Mouse (Mus musculus) brain, embryonic 18.5 days (tissue): ENCODE results near the gene Sdcbp2.

Source experiments
- DNase-seq: peaks from one replicate; pipeline ENCODE4 v3.0.0-alpha.2; 2012; ENCODE audit warnings: low read depth, low spot score

The Sdcbp2 gene

DNA sequence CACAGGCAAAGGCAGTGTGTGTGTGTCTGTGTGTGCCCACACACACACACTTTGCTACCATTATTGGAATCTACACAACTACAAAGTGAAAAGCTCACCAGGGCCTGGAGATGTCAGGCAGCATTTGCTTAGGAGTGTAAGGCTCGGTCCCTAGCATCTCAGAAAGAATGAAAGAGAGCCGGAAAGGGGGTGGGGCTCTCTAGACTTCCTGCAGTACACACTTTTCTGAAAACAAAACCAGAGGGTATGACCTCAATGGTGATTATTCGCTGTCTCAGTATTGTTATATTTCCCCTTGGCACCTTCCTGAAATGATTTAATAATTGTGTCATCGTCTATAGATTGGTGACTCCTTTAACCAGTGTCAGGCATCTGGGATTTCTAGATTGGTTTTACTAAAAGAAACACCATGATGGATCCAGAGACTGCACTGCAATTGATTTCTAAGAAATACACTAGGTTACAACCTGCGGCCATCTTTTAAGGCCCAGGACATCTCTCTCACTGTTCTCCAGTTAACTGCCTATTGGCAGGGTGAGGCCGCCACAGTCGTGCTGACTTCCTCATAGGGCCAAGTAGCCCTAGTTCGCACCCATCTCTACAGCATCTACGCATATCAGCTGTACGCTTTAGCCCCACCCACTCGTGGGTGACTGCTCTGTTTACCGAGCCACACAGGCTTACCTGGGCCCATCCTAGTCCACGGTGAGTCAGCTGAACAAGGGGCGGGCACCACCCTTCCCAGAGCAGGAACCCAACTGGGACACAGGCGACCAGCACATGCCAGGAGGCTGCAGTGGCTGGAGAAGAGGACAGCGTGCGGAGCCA, at the start of gene Sdcbp2:
Gene Sdcbp2, plus strand, starts transcription at position 750 of the 828 bp plus-strand sequence.
- DNase-seq = no peak

DNA sequence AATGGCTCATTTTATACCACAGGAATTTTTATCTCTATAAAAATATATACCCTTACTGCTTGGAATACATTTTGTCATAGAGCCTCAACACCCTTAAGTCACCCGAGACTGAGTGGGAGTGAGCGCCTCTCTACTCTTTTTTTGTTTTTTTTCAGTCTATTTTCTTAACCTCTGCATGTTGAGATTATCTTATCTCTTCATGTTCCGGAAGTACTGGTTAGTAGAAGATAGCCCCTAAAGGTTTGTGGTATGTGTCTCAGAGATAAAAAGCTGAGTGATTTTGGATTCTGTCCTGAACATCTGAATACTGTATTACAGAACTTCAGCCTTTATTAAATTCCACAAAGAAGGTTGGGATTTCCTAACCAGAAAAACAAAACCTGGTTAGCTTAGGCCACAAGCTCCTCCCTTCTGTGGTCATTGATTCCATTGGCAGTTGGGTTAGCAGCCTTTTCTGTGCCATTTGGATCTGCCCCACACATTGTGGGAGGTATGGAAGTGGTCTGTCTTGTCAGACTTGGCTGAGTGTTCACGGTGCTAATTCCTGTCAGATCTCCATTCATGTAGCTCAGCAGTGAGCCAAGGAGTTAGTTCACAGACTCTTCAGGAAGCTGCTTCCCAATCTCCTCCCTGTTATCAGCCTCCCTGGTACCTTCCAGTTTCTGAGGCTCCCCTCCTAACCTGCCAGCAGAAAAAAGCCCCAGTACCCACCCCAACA, 47.9 kb upstream of the Sdcbp2 start:
- no peak for DNase-seq

DNA sequence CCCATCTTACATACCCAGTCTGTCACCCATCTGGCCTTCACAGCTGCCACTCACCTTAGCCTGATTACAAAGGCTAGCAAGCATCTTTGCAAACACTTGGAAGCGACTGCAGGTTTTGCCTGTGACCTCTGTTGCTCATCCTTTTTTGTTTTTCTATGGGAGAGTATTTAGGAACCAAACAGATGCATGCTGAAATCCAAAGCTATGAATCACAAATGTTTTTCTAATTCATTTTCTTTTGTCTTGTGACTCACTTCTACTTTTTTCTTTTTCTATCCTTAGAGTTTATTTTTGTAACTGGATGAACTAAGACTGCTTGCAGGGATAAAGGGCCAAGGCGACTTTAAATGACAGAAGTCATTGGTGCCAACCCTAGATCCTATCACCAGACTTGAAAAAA, 46.9 kb upstream of the Sdcbp2 start:
- no peak for DNase-seq

DNA sequence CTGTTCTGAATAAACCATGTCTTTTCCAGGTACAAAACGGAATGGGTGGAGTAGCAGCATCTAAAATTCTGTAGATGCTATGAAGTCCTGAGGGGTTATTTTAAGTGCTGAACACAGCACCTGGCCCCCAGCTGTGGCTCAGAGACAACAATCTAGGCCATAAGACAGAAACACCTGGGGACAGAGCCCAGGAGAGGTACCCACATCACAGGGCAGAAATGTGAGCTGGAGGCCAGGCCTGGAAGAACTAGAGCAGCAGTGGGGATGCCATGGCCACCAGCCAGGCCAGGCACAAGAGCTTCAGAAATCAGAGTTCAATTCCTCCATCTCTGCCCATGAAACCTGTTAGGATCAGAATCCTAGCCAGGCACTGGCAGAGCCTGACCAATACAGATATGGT, 44.4 kb upstream of the Sdcbp2 start:
- no peak for DNase-seq

DNA sequence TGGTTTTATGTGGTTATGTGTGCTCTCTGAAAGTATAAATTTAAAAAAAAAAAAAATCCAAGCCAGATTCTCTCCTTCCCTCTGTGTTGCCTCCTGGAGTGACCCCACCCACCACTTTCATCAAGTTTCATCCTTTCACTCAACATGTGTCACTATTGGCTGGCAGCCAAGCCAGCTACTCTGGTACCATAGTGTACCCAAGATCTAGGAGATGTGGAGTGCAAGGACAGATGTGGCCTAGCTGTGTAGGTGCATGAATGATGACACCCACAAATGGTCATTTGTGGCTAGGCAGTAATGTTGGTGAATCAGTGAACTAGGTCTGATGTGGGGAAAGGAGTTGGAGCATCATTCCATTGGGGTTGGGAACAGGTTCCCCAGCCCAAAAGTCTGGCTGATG, 43.3 kb upstream of the Sdcbp2 start:
- no peak for DNase-seq

DNA sequence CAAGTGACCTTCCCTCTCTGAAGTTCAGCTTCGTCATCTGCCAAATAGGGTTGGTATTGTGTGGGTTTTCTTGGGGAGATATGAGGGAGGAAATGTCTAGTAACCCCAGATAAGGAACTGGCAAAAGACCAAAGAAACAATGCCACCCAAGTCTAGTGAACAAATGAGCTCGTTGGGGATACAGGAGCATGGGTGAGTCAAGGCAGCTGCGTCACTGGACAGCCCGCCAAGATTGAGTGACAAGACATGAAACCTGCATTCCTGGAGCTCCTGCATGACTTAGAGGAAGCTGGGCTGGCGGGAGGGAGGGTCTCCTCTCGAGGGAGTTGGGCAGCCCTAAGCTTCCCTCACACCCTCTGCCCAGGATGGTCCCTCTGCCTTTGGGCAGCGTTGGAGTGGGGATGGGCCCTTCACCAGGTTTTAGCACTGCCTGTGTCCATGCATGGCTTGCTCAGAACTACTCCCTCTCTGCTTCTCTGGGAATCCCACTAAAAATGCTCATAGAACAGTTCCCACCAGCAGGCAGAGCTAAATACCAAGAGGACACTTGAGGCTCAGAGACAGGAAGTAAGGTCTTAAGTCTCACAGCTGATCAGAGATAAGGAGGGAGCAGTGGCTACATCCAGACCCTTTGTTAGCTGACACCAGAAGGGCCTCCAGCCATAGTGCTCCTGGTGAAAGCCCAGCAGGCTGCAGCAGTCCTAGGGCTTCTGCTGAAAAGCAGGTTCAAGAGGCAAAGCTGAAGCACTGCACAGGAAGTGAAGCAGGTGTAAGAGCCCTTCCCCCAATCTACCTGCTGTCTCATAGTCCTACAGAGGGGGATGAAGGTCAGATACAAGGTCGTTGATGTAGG, 41.8 kb upstream of the Sdcbp2 start:
- DNase-seq = no peak

DNA sequence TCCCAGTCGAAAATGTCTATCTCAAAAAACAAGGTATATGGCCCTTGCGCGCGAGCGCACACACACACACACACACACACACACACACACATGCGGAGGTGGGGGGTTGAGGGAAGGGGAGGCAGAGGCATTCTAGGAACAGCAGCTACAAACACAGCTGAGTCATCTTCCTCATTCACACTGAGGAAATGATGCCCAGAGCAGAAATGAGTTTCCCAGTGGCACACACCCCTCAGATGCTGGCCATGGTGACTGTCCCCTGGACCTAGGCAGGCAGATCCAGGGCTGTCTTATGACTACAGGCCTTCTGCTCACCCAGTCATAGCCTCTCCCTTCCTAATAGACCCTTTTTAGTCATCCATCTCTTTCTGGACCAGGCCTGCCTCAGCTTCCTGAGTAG, 38.8 kb upstream of the Sdcbp2 start:
- DNase-seq = no peak

DNA sequence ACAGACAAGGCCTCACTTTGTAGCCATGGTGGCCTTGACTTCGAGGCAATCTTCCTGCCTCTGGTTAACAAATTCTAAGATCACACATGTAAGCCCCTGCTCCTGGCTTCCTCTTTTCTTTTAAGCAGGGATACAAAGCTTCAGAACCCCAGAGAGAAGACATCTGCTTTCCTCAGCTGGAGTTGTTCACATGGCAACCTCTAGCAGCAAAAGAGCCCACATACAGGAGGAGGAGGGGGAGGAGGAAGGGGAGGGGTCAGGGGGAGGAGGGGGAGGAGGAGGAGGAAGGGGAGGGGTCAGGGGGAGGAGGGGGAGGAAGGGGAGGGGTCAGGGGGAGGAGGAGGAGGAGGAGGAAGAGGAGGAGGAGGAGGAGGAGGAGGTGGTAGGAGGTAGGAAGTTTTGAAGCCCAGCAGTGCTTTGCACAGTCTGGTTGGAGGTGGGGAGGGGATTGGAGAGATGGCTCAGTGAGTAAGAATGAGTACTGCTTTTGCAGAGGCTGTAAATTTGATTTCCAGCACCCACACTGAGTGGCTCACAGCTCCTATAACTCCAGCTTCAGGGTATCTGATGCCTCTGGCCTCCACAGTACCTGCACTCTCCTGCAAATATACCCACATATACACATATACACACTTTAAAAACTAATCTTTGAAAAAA, 36.3 kb upstream of the Sdcbp2 start:
- DNase-seq = no peak

DNA sequence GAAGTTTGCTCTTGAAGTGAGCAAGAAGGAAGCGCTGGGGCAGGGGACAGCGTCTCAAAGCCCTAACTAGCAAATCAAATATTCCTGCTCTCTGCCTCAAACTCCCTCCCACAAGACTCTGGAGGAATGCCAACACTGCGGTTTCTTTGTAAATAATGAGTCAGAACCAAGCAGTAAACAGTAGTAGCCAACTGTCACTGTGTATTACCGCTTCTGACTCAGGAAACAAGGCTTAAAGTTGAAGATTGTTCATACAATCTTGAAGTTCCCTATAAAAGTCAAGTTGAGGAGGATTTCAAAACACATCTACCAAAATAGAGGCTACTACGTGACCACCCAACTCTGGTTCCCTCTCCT, 35.8 kb upstream of the Sdcbp2 start:
- DNase-seq = no peak

DNA sequence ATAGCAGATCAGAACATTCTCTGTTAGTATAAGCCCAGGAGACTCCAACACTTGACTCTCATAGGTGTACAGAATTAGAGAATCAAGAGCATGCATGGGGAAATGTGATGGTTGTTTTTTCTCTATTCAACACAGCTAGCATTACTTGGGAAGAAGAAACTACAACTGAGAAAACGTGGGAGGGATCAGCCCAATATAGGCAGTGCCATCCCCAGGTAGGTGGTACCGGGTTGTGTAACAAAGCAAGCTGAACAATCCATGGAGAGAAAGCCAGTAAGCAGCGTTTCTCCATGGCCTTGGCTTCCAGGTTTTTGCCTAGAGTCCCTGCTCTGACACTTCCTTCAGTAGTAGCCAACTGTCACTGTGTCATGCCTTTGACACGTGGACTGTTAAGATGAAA, 33.8 kb upstream of the Sdcbp2 start:
- DNase-seq = no peak

DNA sequence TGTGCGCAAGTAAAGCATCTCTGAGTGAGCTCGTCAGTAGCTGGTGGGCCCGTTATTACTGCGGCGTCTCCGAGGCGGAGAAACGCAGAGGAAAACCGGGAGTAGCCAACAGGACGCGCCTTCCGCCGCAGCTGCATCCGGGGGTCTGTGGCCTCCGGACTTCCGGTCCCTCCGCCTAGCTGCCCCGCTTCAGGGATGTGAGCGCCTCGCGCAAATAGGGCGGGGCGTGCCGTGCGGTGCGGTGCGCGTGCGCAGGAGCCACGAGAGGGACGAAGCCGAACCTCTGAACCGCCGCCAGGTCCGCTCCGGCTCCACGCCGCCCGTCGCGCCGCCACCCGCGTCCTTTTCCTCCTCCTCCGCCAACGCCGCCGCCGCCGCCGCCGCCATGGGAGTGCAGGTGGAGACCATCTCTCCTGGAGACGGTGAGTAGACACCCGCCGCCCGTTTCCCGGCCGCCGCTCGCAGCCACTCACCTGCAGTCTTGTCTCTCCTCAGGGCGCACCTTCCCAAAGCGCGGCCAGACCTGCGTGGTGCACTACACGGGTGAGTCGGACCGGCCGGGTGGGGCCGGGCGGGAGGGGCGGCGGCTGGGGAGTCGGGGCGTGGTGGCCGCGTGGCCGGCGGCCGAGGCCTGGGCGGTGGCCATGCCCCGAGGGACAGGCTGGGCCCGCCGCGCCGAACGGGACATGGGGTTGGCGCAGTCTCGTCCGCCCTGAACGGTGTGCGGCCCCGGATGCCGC, 29.9 kb upstream of the Sdcbp2 start, which contains the start of gene Fkbp1a:
Gene Fkbp1a, plus strand, starts transcription at position 161 of the 740 bp plus-strand sequence.
- peak; percentile 87 for DNase-seq

DNA sequence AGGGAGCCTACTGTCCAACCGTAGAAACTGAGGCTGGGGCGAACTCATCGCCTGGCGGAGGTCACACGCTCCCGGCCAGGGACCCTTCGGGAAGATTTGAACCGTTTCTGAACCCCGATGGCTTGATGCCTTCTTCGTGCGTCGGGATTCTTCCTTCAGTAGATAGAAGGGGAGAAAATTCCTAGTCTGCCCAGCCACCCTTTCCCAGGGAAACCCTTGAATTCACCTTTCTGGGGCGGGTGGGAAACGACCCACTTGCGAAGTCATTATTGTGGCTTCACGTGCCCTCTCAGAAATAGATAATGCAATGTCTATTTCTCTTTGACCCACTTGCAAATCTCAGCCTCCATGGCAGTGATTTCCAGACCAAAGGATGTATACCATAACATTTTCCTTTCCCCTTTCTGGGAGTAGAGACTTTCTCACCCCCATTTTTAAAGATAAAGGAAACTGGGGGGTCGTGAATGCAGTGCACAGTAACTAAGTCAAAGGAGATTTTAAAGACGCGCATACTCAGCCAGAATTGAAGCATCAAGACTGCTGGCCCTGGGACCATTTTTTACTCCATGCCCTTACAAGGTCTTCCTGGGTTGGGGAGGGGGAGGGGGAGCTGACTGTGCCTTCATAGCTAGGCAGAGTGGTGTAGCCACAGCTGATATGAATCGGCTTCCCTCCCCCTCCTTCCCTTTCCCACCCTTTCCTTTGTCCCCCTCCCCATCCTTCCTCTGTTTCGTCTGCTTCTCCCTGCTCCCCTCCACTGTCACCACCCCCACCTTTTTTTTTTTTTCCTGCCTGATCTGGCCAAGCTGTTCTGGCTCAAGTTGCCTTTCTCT, 29.1 kb upstream of the Sdcbp2 start:
- no peak for DNase-seq

DNA sequence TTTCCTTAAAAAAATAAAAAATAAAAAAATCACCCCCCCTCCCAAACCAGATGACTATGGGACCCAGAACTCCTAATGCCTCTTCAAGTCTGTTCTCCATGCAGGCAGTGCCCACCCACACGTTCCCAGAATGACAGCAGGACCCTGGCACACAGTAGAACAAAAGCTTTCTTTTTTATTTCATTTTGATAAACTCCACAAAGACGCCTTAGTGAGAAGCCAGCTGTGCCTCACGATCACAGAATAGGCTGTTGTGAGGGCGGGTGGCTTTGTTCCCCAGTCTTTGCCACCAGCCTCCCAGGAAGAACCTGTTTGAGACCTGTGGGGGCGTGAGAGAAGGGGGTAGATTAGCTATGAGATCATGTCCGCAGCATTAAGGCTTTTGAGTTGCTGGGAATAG, 27.7 kb upstream of the Sdcbp2 start:
- DNase-seq = no peak

DNA sequence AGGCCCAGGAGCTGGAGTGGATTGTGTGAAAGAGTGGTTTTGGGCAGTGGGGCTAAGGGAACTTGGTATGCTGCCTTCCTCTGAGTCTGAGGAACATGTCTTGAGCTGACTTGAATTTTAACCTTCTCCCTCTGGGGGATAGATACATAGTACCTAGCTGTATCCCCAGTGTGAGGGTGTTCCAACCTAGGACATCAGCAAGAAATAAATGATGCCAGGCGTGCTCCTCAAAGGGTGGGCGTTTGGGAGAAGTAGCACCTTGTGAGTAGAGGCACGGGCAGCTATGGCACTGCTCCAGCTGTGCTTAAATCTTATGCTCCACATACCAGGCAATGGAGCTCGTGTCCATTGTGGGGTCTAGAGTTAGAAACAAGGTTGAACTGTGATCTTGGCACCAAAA, 25.9 kb upstream of the Sdcbp2 start:
- DNase-seq = no peak

DNA sequence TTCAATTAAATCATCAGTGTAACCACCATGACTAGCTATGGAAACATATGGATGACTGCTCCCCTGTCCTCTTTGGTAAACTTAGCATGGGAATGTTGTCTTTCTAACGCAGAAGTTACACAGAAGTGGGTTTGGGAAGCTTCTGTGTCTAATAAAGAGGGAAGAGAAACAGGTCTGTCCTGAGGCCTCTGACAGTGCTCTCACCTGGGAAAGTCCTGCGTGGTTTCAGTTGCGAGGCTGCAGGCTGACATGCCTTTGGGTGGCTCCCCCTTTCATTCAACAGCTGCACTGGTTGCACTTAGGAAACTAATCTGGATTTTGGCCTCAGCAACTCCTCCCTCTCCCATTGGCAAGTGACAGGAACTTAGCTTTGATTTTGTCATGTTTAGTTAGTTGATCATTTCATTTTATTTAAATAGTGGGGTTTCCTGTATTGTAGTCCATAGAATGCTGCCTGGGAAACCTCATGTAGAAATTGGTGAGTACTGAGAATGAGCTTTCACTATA, 22.8 kb upstream of the Sdcbp2 start:
- DNase-seq = no peak

DNA sequence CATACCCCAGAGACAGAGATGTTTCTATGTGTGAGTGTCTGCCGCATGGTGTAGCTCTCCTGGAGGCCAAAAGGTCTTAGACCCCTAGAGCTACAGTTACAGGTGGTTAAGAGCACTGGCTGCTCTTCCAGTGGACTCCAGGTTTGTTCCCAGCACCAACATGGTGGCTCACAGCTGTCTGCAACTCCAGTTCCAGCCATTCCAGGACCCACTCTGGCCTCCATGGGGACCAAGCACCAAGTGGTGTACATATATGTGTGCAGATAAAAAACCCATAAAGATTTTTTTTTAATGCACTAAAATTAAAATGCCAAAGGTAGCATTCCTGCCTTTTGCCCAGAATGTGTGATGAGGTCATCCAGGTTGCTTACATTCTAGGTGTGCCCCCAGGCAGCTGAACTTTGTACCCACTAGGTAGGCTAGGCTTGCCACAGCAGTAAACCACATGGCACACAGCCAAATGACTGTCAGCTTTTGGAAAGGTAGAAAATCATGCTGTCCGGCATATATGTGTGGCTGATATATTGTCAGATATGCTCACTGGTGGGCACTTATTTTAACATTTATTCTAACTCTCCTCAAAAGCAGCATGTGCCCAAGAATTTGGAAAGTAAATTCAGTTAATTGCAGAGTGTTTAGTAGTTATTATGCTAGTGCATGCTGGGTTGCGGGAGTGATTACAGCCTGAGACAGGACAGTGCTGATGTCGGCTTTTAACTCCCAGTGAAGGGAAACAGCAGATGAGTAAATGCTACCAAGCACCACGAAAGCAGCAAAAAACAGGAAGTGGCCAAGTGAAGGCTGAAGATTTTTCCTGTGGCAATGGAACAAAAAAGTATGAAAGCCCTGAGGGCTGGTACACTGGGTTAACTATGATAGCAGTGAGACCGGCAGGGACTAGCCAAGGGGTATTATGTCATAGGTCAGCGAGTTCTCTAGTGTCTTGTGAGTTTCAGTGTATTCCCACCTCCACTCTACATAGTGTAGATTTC, 9.2 kb upstream of the Sdcbp2 start:
- DNase-seq = no peak

DNA sequence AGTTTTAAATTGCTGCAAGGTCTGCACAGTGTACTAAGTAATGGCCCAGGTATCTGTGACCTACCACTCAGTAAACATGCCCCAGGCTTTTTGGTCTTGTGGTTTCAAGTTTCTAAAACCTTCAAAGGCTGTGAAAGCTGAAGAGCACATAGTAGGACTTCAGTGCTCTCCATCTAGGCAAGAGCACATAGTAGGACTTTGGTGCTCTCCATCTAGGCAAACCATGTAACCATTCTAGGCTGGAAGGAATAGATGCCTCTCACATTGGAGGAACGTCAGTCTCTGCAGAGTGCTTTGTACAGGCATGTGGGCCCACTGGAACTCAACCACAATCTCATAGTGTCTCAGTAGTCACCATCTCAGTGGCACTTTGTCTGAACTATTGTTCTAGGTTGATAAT, 8.4 kb upstream of the Sdcbp2 start:
- no peak for DNase-seq

DNA sequence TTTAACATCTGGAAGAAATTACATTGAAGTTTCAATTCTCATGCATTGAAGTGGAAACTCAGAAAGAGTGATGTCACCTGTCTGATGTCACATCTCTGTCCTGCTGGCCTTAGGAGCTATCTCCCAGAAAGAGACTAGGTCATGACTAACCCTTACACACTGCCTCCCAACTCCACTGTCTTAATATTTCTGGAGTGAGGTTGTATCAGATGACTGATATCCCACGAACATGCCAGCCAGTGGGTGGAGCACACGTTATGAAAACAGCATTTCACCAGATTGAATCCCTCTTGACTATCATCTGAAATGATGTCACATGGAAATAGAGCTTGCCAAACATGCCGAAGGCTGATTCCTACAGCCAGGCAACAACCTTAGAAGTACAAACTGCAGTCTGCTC, 7.4 kb upstream of the Sdcbp2 start:
- no peak for DNase-seq

DNA sequence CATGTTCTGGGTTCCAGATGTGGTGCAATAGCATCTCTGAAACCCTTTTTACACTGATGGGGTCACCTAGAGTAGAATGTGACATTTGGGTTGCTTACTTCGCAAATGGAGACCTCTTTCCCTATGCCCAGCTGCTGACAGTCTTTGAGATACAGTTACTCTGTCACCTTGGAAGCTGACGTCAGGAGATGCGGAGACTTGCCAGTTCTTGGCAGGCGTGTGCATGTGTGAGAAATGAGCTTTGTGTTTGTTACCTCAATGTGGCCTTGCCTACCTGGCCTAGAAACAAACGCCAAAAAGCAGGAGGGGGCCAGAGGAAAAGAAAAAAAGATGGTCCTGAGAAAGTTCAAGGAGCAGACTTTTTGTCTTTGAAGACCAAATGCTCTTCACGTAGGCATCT, 5.6 kb upstream of the Sdcbp2 start:
- DNase-seq = no peak
